Mouse (Mus musculus) retina, postnatal 7 days (tissue): ENCODE results near the gene Agap3.
A peak's percentile ranks its signal among the peaks of the same experiment; 100 is the strongest.

ENCODE experiments used
- DNase-seq: peaks from one replicate; pipeline ENCODE4 v3.0.0-alpha.2; 2012; ENCODE audit warnings: low read depth, low spot score

The Agap3 gene

DNA sequence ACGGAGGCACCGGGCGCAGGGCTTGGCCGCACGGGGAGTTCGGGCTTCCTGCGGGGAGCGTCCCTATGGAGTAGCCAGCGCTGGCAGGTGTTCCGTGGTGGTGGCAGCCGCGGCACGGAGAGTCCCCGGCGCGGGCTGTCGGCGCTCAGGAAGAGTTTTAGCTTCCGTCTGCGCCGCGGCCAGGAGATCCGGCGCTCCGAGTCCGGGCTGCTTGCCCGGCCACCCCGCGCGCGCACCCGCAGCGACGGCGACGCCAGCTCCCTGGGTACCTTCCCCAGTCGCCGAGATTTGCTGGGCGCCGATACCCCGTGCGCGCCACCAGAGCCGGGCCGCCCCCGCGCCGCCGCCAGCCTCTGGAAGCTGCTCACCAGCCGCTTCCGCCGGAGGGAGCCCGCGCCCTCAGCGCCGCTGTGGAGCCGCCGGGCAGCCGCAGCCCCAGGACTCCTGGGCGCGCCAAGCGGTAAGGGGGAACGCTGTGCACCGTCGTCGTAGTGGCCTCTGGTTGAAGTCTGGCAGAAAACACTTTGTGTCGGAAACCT, 22.8 kb downstream of the Agap3 start:
- DNase-seq = no peak

DNA sequence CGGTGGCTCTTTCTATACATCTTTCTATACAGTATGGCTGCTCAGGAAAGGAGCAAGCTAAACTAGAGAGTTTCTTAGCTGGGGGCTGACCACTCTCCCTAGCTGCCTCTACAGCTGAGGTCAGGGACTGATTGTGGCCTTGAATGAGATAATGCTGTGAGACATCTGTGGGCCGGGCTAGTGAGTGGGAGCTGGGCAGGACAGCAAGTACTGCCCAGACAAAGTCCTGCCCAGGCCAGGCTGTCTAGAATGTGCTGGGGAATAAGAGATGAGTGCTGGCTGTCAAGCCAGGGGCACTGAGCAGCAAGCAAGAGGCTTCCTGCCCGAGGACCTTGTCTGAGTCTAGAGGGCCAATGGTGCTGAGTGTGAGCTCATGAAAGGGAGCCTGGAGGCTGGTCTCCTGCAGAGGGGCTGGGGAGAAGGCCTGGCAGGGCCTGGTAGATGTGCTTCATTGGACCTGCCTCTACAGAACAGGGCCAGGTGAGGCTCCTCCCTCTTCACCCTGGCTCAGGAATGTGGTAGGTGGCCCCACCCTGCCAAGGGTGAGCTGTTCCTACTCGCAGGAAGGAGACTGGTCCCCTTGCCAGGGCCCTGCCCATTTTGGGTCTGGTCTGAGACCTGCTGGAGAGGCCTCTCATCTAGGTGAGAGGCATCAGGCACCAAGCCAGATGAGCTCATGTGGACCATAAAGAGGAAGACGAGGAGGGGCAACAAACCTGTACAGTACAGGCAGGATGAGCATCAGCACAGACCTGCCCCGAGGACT, 23.7 kb downstream of the Agap3 start:
- no peak for DNase-seq

DNA sequence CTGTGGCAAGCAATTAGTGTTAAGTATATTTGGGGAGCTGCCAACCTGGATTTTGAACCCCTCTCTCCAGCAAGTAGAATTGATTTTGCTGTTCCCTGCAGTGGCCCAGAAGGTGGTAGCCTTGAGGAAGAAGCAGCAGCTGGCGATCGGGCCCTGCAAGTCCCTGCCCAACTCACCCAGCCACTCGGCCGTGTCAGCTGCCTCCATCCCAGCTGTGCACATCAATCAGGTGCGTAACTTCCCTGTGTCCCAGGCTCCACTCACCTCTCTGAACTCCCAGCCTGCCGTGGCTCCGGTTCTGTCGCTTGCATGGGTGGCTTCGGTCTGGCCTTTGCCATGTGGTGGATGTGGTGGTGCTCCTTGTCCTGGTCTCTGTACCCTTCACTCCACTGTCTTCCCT, 25.9 kb downstream of the Agap3 start:
- no peak for DNase-seq

DNA sequence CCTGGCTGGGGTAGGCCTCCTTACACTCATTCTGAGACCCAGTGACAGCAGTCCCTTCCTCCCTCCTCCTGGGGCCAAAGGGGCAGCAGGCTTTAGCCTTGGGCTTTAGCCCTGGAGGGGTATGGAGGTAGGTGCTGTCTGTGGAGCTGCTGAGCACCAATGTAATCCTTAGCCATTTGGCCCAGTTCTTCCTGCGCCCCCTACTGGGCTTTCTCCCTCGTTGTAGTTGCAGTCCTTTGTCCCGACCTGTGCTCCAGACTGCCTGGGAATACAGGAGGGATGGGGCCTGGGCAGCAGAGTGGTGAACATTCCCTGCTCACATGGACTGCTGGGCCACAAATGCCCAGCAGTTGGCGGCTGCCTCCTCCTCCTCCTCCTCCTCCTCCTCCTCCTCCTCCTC, 29.7 kb downstream of the Agap3 start:
- DNase-seq = peak; percentile 57

DNA sequence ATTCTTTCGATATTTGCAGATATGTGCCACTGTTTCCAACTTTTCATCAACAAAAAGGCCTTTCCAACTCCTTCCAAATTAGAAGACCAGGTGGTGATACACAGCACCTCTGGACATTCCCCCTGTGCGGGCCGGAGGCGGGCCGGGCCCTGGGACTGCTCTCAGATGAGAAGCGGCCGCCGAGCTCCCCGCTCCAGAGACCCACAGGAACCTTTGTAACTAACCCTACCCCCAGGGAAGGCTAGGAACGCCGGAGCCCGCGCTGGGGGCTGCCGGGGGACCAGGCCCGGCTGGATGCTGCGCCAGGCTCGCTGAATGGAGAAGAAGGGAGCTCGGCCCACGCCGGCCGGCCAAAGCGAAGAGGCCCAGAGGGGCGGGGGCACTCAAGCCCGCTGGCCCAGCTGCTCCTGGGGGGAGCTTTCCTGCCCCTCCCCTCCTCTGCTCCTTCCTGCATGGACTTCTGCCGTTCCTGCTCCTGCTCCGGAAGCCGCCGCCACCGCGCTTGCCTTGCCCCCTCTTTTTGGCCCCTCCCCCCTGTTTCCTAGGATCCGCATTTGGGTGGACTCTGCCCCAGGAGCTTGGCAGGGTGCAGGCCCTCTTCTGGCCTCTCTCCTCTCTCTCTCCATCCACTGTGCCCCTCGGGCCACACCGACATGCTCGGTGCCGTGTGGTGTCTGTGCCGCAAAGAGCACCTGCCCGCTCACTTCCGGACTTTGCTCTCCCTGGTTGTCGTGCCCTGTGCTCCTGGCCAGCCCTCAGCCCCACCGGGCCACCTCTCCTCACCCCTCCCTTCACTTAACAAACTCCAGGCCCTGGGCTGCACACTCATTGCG, 30.5 kb downstream of the Agap3 start:
- no peak for DNase-seq

DNA sequence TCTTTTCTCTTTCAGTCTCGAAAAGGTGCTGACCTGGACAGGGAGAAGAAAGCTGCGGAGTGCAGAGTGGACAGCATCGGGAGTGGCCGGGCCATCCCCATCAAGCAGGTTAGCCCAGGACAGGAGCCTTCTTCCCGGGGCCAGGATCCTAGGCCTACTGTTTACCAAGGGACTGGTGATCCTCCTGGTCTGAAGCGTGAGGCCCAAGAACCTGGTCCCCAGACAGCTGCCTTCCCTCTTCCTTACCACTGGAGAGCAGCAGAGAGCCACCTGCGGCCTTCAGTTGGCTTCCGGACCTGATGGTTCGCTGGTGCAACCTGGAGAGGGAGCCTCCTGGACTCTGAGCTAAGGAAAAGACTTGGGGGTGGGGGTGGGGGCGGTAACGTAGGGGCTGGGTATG, 31.3 kb downstream of the Agap3 start:
- DNase-seq = peak; percentile 72

DNA sequence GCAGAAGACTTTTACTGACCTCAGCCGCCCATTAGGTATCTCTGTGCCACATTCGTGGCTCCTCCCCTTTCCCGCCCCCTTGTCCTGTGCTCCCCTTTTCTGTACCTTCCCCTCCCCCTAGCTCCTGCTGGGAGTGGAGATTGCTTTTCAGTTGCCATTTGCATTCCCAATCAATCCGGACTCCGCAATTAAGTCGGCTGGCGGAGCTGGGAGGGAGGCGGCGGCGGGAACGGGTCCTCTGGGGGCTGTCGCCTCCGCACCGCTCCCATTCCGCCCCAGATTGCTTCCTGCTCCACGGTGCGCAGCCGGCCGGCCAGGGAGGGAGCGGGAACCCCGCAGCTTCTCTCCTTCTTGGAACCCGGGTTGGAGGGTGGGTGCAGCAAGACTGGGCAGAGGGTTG, 33.0 kb downstream of the Agap3 start:
- DNase-seq = no peak

DNA sequence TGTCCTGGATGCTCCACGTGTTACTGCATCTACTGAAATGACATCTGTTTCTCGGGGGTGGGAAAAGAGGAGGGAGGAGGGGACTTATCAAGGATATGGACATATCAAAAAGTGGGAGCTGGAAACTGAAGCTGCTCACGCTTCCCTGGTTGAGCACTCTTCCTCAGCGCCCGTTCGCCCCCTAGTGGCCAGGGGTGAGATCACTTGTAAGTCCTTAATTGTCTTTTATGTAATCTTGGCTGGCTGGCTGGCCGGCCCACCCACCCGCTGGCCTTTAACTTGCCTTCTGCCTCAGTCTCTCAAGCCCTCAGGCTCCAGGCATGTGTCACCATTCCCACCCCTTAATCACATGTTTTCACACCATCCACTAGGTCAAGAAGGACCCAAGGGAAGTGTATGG, 34.1 kb downstream of the Agap3 start:
- peak; percentile 76 for DNase-seq

DNA sequence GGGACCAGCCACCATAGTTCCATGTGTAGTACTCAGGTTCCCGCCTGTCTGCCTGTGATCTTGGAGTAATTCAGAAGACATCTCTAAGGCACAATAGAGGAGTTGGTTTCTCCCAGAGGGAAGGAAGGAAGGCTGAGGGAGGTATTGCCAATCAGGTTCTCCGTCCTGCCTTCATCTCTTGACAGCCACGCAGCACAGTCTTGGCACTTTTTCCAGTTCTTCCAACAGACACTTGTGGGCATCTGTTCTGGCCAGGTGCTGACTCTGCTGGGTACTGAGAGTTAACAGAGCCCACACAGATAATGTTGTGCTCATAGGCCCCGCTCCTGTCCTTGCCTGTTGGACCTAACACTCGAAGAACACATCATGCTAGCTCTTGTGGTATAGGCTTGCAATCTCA, 34.8 kb downstream of the Agap3 start:
- DNase-seq = no peak

DNA sequence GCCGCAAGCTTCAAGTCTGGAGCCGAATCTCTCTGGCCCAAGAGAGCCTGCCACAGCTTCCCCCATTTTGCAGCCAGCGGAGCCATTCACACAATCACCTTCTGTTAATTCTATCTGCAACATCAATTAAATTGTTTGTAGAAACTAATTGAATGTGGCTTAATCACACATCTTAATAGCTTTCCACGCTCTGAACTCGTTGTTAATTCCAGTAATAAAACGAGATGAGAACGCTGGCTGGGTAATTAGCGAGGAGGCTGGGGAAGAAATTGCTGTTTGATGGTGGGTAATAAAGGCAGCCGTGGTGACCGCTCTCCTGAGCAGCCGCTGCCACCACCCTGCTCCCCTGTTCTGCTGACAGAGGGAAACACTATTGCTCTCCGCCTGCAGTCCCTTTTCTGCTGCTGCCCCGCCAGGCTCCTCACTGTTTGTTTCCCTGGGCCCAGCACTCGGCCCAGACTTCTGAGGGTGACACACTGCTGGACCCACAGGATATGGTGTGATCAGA, 38.5 kb downstream of the Agap3 start:
- DNase-seq = no peak

DNA sequence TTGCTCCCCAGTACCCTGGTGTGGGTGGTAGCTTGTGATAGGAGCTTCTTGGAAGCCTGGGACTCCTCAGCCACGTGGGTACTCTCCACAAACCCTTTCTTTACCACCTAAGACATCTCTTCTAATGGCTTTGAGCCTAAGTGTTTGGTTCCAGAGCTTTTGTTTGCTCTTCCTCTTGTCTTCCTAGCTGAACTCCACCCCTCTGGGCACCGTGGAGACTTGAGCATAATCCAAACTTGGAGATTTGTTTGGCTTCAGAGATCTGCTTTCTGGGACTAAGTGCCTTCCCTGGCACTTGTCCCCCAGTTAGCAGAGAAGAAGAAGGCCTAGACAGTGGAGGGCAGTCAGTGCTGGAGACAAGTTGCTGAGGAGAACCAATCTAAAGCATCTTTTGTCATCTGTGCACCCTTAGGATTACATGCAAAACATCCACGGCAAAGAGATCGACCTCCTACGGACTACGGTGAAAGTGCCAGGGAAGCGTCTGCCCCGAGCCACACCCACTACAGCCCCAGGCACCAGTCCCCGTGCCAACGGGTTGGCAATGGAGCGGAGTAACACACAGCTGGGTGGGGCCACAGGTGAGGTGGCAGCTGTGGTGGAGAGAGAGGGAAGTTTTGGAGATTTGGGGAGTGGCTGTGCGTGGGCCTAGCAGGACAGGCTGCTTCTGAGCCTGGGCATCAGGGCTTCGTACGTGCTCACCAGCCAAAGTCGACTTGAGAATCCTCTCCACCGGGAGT, 40.7 kb downstream of the Agap3 start:
- no peak for DNase-seq

DNA sequence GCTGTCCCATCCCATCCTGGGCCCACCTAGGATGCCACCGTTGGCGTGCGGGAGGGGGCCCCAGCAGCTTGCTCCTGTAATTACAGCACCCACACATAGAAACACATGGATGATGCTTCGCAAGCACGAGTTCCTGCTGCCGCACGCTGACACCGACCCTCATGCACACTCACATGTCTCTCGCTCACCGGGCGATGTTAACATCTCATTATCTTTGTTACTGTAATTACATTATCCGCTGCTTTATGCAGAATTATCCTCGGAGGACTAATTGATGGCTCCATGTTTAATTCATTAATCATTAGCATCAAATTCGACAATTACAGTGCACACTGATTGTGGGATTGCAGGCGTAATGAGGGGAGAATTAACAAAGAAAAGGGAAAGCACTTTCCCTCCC, 43.0 kb downstream of the Agap3 start:
- DNase-seq = no peak

DNA sequence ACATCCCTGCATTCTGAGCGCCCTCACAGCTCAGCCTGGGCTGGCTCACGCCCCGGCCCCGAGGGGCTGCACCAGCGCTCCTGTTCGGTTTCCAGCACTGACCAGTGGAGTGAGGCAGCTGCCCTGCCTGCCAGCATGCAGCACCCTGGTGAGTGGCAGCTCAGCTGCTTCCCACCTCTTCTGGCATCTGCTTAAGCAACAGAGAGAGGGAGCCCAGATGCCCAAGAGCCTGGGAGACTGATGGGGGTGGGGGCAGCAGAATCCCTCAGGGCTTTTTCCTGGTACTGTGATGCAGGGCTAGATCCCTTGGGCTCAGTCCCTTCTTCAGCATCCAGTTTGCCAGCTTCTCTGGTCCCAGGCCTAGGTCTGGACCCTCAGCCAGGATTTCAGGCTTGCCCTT, 44.8 kb downstream of the Agap3 start:
- no peak for DNase-seq

DNA sequence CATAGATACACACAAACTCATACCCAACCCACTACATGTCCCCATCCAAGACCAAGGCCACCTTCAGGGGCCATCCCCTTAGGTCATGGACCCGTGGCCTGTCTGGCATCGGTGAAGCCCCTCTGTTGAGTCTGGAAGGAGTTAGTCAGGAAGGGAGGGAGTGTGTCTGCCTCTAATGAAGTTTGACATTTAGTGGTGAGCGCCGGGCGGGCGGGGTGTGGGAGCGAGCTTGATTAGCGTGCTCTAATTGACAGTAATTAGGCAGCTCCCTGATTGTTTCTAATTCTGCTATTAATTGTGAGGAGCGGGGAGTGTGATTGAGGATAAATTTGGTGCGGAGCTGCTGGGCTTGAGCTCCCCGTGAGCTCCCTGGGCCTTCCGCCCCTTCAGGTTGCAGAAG, 45.5 kb downstream of the Agap3 start:
- DNase-seq = no peak

DNA sequence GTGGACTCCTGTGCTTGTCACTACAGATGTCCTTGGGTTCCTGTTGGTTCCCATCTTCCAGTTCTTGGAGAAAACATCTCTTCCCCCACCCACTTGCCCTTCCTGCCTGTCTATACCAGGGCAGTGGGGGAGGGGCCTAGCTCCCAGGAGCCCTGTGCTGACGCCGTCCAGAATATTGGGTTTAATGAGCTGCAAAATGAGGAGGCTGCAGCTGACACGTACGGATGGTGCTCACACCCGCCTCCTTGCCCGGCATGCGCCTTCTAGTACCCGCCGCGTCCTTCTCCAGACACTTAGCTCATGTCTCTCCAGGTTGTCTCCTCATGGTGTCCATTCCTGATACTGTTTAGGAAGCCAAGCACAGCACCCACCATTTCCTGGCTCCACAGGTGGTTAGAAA, 47.1 kb downstream of the Agap3 start:
- no peak for DNase-seq

DNA sequence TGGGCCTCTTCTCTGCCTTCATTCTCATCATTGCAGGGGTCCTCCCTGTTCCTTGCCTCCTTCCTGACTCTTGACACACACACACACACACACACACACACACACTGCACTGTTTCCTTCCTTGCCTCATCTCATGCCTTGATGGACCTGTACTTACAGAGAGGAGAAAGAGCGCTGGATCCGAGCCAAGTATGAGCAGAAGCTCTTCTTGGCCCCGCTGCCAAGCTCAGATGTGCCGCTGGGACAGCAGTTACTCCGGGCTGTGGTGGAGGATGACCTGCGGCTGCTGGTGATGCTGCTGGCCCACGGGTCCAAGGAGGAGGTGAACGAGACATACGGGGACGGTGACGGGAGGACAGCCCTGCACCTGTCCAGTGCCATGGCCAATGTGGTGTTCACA, 48.9 kb downstream of the Agap3 start:
- DNase-seq = no peak

DNA sequence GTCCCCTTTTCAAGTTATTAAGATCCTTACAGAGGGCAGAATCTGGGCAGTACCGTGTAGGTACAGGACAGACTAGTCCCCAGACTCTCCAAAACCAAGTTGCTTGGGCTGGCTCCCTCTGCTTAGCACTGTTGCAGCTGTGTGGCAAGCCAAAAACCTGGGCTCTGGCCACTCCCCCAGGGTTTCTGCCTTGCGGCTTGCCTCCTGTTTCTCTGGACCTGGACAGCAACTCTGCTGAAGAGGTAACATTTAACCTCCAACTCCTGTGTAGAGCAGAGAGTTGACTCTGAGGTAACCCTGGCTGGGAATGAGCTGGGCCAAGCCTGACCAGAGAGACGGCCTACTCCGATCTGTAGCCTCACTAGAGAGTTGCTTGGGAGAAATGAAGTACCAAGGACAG, 50.8 kb downstream of the Agap3 start:
- DNase-seq = no peak

DNA sequence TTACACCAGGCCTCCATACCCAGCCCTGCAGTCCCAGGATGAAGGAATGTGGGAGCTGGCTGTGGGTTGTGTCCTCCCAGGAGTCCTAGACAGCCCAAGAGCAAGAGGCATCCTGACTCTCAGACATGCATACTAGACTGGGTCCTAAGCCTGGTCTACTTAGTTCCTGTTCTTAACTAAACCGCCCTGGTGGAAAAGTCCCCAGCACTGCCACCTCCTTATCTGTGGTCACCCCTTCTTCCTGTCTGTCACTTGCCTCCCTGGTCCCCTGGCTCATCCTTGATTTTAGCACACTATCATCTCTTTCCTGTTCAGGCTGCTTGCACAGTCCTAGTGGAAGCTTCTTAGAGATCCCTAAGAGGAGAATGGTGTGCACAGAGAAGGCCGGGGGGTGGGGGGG, 53.5 kb downstream of the Agap3 start:
- no peak for DNase-seq

DNA sequence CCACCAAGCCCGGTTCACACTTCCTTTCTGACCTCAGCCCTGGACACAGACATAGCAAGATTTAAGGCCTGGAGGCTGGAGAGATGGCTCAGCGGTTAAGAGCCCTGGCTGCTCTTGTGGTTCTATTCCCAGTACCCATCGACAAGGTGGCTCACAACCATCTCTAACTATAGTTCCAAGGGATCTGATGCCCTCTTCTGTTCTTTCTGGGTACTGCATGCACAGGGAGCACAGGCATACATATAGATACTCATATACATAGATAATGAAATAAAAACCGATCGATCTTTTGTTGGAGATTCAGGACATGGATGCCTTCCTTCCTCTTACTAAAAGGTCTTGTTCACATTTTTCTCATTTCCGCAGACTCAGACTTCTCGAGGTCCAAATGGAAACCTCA, 56.4 kb downstream of the Agap3 start:
- no peak for DNase-seq

DNA sequence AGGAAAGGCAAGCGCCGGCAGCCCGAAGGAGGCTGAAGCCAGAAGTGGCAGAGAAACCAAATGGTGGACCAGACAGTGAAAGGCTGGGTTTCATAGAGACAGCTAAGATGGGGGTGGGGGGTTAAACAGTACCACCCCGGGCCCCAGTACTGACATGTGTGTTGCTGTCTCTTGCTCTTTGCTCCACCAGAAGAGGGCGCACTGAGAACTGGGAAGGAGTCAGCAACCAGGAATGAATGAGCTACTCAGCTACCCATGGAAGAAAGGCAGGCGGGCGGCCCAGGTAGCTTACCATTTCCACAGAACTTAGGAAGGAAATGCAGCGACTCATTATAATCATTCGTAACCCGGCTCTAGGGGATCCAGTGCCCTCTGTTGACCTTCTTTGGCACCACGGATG, 58.7 kb downstream of the Agap3 start:
- DNase-seq = no peak

DNA sequence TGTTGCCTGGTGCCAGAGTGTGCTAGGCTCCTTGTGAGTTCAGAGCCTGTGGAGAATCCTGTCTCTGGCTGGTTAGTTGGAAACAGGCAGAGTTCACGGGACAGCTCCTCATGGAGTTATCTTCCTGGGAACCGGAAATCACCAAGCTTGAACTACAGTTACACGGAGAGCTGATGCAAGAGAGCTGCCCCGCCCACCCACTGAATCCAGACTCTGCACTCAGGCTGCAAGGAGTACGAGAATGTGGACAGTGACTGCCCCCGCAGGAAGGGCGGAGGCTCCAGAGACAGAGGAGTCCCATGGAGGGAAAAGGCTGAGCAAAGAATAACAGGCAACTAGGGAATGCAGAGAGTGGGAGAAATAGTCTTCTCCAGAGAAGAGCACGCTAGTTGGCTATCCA, 60.3 kb downstream of the Agap3 start:
- no peak for DNase-seq

DNA sequence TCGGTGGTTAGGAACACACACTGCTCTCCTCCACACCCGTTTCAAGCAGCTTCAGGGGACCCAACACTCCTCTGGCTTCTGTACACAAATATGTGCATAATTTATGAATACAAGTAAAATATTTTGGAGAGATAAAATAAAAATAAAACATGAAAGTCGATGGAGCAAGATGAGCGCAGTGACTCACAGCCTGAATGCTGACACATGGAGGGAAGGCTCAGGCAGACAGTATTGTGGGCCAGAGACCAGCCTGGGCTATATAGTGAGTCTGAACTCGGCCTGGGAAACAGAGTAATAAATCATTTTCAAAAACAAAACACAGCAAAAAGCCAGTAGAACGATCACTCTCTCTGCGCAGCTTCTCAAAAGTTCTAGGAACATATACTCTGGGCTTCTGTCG, 69.4 kb downstream of the Agap3 start:
- DNase-seq = no peak
